Mouse (Mus musculus): ENCODE measurements around the gene Traf3. TPM values are rescaled to one million over a fixed set of nuclear protein-coding genes. Genes with fewer than 3 reads are reported as not detected.

Traf3 gene
- total RNA-seq, 1 experiment: 12.4 TPM

DNA sequence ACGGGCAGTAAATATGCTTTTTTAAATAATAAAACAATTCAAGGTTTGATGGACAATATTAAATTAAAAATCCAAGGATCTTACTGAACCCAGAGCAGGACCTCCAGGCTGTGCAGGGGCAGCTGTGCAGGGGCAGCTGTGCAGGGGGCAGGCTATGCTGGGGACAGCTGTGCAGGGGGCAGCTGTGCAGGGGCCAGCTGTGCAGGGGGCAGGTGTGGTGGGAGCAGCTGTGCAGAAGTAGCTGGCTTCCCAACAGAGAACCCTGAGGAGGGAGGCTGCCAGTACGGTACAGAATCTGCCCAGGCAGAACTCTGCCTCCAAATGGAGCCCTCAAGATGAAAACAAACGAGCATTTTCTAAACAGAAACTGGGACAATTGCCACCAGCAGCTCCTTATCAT lies 30.2 kb upstream of the Traf3 start:
- Histone ChIP-seq H3K36me3 (ENCODE audit: control insufficient read depth, insufficient read depth, low read length, poor library complexity, severe bottlenecking) (no peaks in the 10 kb centered on the region), H3K9ac (ENCODE audit: insufficient read depth, low read depth, low read length, poor library complexity, severe bottlenecking) (no peak overlapping the region), H3K27ac (ENCODE audit: insufficient read depth, low read depth, low read length, poor library complexity, severe bottlenecking) (no peak overlapping the region), H3K4me3 (ENCODE audit: insufficient read depth in 1 of 2, low read depth in 1 of 2, low read length in 2 of 2, poor library complexity in 1 of 2, severe bottlenecking in 1 of 2) (no peak overlapping the region), H3K4me1 (ENCODE audit: control insufficient read depth in 2 of 2, insufficient read depth in 2 of 2, low read length in 2 of 2, poor library complexity in 1 of 2) (no peaks in the 10 kb centered on the region), H3K9me3 (ENCODE audit: control insufficient read depth, insufficient read depth, low read depth, low read length) (no peaks in the 10 kb centered on the region)
- in situ Hi-C loops (cut with MboI; ENCODE audit: low sequenced_read_pairs in 2 of 2, unreplicated experiment in 2 of 2): no loop called here
- no peak for DNase-seq (ENCODE audit: low read depth, low spot score)
- TF ChIP-seq ZC3H11A (IDR thresholded peaks at IDR 0.05; ENCODE audit: borderline replicate concordance, low read depth, low read length) (no peak), HCFC1 (IDR thresholded peaks at IDR 0.05; ENCODE audit: borderline replicate concordance, insufficient read depth, low read length) (no peak), CHD2 (IDR thresholded peaks at IDR 0.05; ENCODE audit: low read depth, low read length) (no peak), MAFK (IDR thresholded peaks at IDR 0.05; ENCODE audit: insufficient read depth, low read depth, low read length) (no peak), ZNF384 (IDR thresholded peaks at IDR 0.05; ENCODE audit: low read depth, low read length) (no peak)

DNA sequence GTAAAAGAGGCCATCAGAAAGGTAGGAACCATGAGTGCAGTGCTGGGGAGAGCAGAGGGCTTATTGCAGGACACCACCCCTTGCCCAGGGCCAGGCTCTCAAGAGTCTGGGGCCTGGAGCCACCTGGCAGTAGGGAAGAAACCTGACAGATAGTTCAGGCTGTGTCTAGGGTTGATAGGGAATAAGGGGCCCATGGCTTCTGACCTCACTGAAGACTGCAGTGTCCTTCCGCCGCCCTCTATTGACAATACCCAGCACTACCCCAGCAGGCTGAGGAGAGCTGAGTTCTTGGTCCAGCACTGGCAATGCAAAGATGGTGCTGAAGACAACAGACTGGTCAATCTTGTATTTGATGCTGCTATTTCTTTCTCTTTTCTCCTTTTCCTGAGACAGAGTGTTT lies 29.1 kb upstream of the Traf3 start:
- in situ Hi-C loops (cut with MboI; ENCODE audit: low sequenced_read_pairs in 2 of 2, unreplicated experiment in 2 of 2): no loop called here
- Histone ChIP-seq H3K9me3 (ENCODE audit: control insufficient read depth, insufficient read depth, low read depth, low read length) (no peaks in the 10 kb centered on the region), H3K36me3 (ENCODE audit: control insufficient read depth, insufficient read depth, low read length, poor library complexity, severe bottlenecking) (no peaks in the 10 kb centered on the region), H3K9ac (ENCODE audit: insufficient read depth, low read depth, low read length, poor library complexity, severe bottlenecking) (no peak overlapping the region), H3K4me3 (ENCODE audit: insufficient read depth in 1 of 2, low read depth in 1 of 2, low read length in 2 of 2, poor library complexity in 1 of 2, severe bottlenecking in 1 of 2) (no peak overlapping the region), H3K4me1 (ENCODE audit: control insufficient read depth in 2 of 2, insufficient read depth in 2 of 2, low read length in 2 of 2, poor library complexity in 1 of 2) (no peaks in the 10 kb centered on the region), H3K27ac (ENCODE audit: insufficient read depth, low read depth, low read length, poor library complexity, severe bottlenecking) (no peak overlapping the region)
- DNase-seq (ENCODE audit: low read depth, low spot score): no peak
- TF ChIP-seq ZNF384 (IDR thresholded peaks at IDR 0.05; ENCODE audit: low read depth, low read length) (no peak), HCFC1 (IDR thresholded peaks at IDR 0.05; ENCODE audit: borderline replicate concordance, insufficient read depth, low read length) (no peak), MAFK (IDR thresholded peaks at IDR 0.05; ENCODE audit: insufficient read depth, low read depth, low read length) (no peak), ZC3H11A (IDR thresholded peaks at IDR 0.05; ENCODE audit: borderline replicate concordance, low read depth, low read length) (no peak), CHD2 (IDR thresholded peaks at IDR 0.05; ENCODE audit: low read depth, low read length) (no peak)

DNA sequence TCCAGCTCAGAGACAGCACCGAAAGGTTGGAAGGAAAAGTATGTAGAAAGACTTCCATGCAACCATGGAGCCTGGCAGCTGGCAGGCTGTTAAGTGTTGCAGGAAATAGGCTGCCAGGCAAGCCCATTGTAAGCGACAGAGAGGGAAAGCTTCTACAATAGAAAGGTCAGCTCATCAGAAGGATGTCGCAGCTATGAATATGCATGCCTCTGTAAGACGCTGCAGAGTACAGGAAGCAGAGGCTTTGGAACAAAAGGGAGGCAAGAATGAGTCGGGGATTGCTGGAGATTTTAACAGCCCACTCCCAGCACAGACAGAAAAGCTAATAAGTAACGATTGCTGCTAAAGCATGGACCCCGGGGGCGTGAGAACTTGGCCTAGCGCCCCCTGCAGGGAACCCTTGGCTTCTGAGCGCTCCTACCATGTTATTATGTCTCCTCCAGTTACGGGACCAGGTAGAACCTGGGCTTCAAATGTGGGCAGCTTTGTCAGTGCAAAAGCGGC lies 23.1 kb upstream of the Traf3 start:
- H3K4me3 ChIP-seq (ENCODE audit: insufficient read depth in 1 of 2, low read depth in 1 of 2, low read length in 2 of 2, poor library complexity in 1 of 2, severe bottlenecking in 1 of 2): peak overlapping the region; percentile 5 to 30; a peak in 2 of 4 replicates
- DNase-seq (ENCODE audit: low read depth, low spot score): peak; percentile 76
- TF ChIP-seq MAFK (IDR thresholded peaks at IDR 0.05; ENCODE audit: insufficient read depth, low read depth, low read length) (0 out of 2 replicates have a peak, but pooled peaks have one; percentile 40), HCFC1 (IDR thresholded peaks at IDR 0.05; ENCODE audit: borderline replicate concordance, insufficient read depth, low read length) (no peak)

DNA sequence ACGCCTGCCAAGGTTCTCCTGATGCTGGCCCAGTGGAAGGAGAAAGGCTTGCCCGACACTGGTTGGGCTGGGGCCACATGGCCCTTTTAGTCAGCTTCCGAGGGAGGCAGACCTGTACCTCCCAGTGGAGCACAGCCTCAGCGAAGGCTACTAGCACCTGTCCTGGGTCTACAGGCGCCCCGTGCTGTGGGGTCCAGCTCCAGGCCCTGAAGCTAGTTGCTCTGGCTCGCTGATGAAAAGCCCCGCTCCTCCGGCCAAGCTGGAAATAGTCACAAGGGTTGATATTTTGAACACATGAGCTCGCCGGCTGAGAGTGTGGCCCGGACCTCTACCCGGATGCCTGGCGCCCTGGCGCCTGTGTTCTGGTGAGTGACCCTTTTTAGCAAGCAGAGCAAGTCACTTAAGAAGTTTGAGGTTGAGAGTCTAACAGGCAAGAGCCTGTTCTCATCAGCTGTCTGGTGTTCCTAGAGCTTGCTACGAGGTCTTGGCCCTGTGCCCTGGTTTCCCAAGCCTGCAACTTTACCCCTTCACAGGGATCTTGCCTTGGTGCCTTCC lies 22.6 kb upstream of the Traf3 start:
- H3K4me3 ChIP-seq (ENCODE audit: insufficient read depth in 1 of 2, low read depth in 1 of 2, low read length in 2 of 2, poor library complexity in 1 of 2, severe bottlenecking in 1 of 2): peak overlapping the region; percentile 5 to 30; a peak in 2 of 4 replicates
- in situ Hi-C loops (cut with MboI; ENCODE audit: low sequenced_read_pairs in 2 of 2, unreplicated experiment in 2 of 2): no loop called here
- no peak for DNase-seq (ENCODE audit: low read depth, low spot score)
- no peaks in the 10 kb centered on the region for H3K9me3 ChIP-seq (ENCODE audit: control insufficient read depth, insufficient read depth, low read depth, low read length)
- TF ChIP-seq ZC3H11A (IDR thresholded peaks at IDR 0.05; ENCODE audit: borderline replicate concordance, low read depth, low read length): no peak
- TF ChIP-seq HCFC1 (IDR thresholded peaks at IDR 0.05; ENCODE audit: borderline replicate concordance, insufficient read depth, low read length): no peak
- TF ChIP-seq MAFK (IDR thresholded peaks at IDR 0.05; ENCODE audit: insufficient read depth, low read depth, low read length): no peak
- no peak for TF ChIP-seq ZNF384 (IDR thresholded peaks at IDR 0.05; ENCODE audit: low read depth, low read length)
- TF ChIP-seq CHD2 (IDR thresholded peaks at IDR 0.05; ENCODE audit: low read depth, low read length): no peak
- peaks cover 3 to 23% of the 10 kb centered on the region in 2 experiments; a peak in 3 of 4 replicates for H3K4me1 ChIP-seq (ENCODE audit: control insufficient read depth in 2 of 2, insufficient read depth in 2 of 2, low read length in 2 of 2, poor library complexity in 1 of 2)
- H3K27ac ChIP-seq (ENCODE audit: insufficient read depth, low read depth, low read length, poor library complexity, severe bottlenecking): no peak overlapping the region
- no peak overlapping the region for H3K9ac ChIP-seq (ENCODE audit: insufficient read depth, low read depth, low read length, poor library complexity, severe bottlenecking)
- H3K36me3 ChIP-seq (ENCODE audit: control insufficient read depth, insufficient read depth, low read length, poor library complexity, severe bottlenecking): no peaks in the 10 kb centered on the region

More for the DNA sequence above, 23.1 kb upstream of the Traf3 start:
- Histone ChIP-seq H3K9ac (ENCODE audit: insufficient read depth, low read depth, low read length, poor library complexity, severe bottlenecking) (no peak overlapping the region), H3K36me3 (ENCODE audit: control insufficient read depth, insufficient read depth, low read length, poor library complexity, severe bottlenecking) (no peaks in the 10 kb centered on the region), H3K27ac (ENCODE audit: insufficient read depth, low read depth, low read length, poor library complexity, severe bottlenecking) (no peak overlapping the region), H3K9me3 (ENCODE audit: control insufficient read depth, insufficient read depth, low read depth, low read length) (no peaks in the 10 kb centered on the region), H3K4me1 (ENCODE audit: control insufficient read depth in 2 of 2, insufficient read depth in 2 of 2, low read length in 2 of 2, poor library complexity in 1 of 2) (peaks cover 3 to 23% of the 10 kb centered on the region in 2 experiments; a peak in 3 of 4 replicates)
- in situ Hi-C loops (cut with MboI; ENCODE audit: low sequenced_read_pairs in 2 of 2, unreplicated experiment in 2 of 2): no loop called here

Data from ES-E14 (cell line).